Mouse (Mus musculus) megakaryocyte-erythroid progenitor cell, adult 5-6 weeks (primary cell): ENCODE data around the gene Sf3b3. TPM values are rescaled to one million over a fixed set of nuclear protein-coding genes. Genes with fewer than 3 reads are reported as not detected.

ENCODE experiments used
- ATAC-seq: replicated peaks from 2 replicates; pipeline ENCODE4 v1.8.0; 2016; ENCODE audit warnings: mild to moderate bottlenecking, inconsistent platforms; ENCODE audit not compliant: severe bottlenecking, poor library complexity, low FRiP score, low TSS enrichment
- total RNA-seq, 2 experiments: library from RNA; stranded (forward) in 1 of 2; stranded (reverse) in 1 of 2; fragments of 200-1000, 215-1000 nt in 1 of 2; fragments of >200 nt in 1 of 2; fragmentation: Nextera tagmentation in 1 of 2; gene quantifications; 2 replicates each; pipeline ENCODE4 v1.2.3; 2014 to 2017

Gene Sf3b3
- total RNA-seq, 2 experiments from 2014 or later, result 171 to 223 TPM

GRCm38 (mm10) chr8:110786501-110786900, 60.1 kb downstream of the Sf3b3 start:
- peak; percentile 60; the same call in 1 of the 2 replicates for ATAC-seq

GRCm38 (mm10) chr8:110785366-110785765, 61.2 kb downstream of the Sf3b3 start:
- no peak for ATAC-seq

GRCm38 (mm10) chr8:110779924-110780718, 66.5 kb downstream of the Sf3b3 start:
- no peak for ATAC-seq

- ATAC-seq, result no peak
Measured at GRCm38 (mm10) chr8:110776335-110776734, 70.3 kb downstream of the Sf3b3 start.

GRCm38 (mm10) chr8:110775721-110776120, 70.9 kb downstream of the Sf3b3 start:
- ATAC-seq, result no peak

- ATAC-seq, result no peak
Measured at GRCm38 (mm10) chr8:110775316-110775715, 71.3 kb downstream of the Sf3b3 start.

- ATAC-seq, result no peak
Measured at GRCm38 (mm10) chr8:110774725-110775124, 71.9 kb downstream of the Sf3b3 start.

GRCm38 (mm10) chr8:110774047-110774446, 72.5 kb downstream of the Sf3b3 start:
- no peak for ATAC-seq

- ATAC-seq, result no peak
Measured at GRCm38 (mm10) chr8:110772452-110772851, 74.1 kb downstream of the Sf3b3 start.

- ATAC-seq, result no peak
Measured at GRCm38 (mm10) chr8:110767261-110767660, 79.3 kb downstream of the Sf3b3 start.

GRCm38 (mm10) chr8:110764671-110765070, 81.9 kb downstream of the Sf3b3 start:
- no peak for ATAC-seq

- ATAC-seq, result no peak
Measured at GRCm38 (mm10) chr8:110761988-110762387, 84.6 kb downstream of the Sf3b3 start.

- ATAC-seq, result no peak
Measured at GRCm38 (mm10) chr8:110761185-110761584, 85.4 kb downstream of the Sf3b3 start.

GRCm38 (mm10) chr8:110760280-110760940, 86.2 kb downstream of the Sf3b3 start:
- ATAC-seq, result no peak

Other genes starting within 250 kb of the Sf3b3 start
- 50.2 and 53.9 TPM in 2 replicates for gene Vac14, start 228.2 kb downstream of the Sf3b3 start, total RNA-seq (2014; fragmentation: Nextera tagmentation)
- 19.8 and 23.7 TPM in 2 replicates for gene Vac14, start 228.2 kb downstream of the Sf3b3 start, total RNA-seq (2017)
- gene Mtss1l, start 125.3 kb downstream of the Sf3b3 start, total RNA-seq (2014; fragmentation: Nextera tagmentation), result 0.54 TPM in 1 of 2 replicates, not detected in the other
- 0.52 and 0.53 TPM in 2 replicates for gene Mtss1l, start 125.3 kb downstream of the Sf3b3 start, total RNA-seq (2017)
- gene Il34, start 40.9 kb downstream of the Sf3b3 start, total RNA-seq (2014; fragmentation: Nextera tagmentation), result not detected in 2 replicates
- gene Il34, start 40.9 kb downstream of the Sf3b3 start, total RNA-seq (2017), result not detected in 2 replicates
- gene Cog4, start 187 bp downstream of the Sf3b3 start, total RNA-seq (2014; fragmentation: Nextera tagmentation), result 37.0 and 48.7 TPM in 2 replicates
- gene Cog4, start 187 bp downstream of the Sf3b3 start, total RNA-seq (2017), result 20.6 and 26.1 TPM in 2 replicates
- 5.1 and 10.8 TPM in 2 replicates for gene Fuk, start 55.7 kb upstream of the Sf3b3 start, total RNA-seq (2014; fragmentation: Nextera tagmentation)
- gene Fuk, start 55.7 kb upstream of the Sf3b3 start, total RNA-seq (2017), result 2.1 and 2.9 TPM in 2 replicates
- gene St3gal2, start 73.1 kb upstream of the Sf3b3 start, total RNA-seq (2014; fragmentation: Nextera tagmentation), result 12.5 and 13.1 TPM in 2 replicates
- gene St3gal2, start 73.1 kb upstream of the Sf3b3 start, total RNA-seq (2017), result 2.0 and 17.0 TPM in 2 replicates
- gene Ddx19a, start 151.0 kb upstream of the Sf3b3 start, total RNA-seq (2014; fragmentation: Nextera tagmentation), result 81.6 and 89.6 TPM in 2 replicates
- 55.9 and 74.1 TPM in 2 replicates for gene Ddx19a, start 151.0 kb upstream of the Sf3b3 start, total RNA-seq (2017)
- gene Ddx19b, start 185.0 kb upstream of the Sf3b3 start, total RNA-seq (2014; fragmentation: Nextera tagmentation), result 7.0 and 8.3 TPM in 2 replicates
- gene Ddx19b, start 185.0 kb upstream of the Sf3b3 start, total RNA-seq (2017), result 10.9 and 15.5 TPM in 2 replicates
- 49.3 and 51.4 TPM in 2 replicates for gene Aars, start 186.4 kb upstream of the Sf3b3 start, total RNA-seq (2014; fragmentation: Nextera tagmentation)
- 55.4 and 73.2 TPM in 2 replicates for gene Aars, start 186.4 kb upstream of the Sf3b3 start, total RNA-seq (2017)
- 7.6 and 11.2 TPM in 2 replicates for gene Exosc6, start 209.6 kb upstream of the Sf3b3 start, total RNA-seq (2014; fragmentation: Nextera tagmentation)
- gene Exosc6, start 209.6 kb upstream of the Sf3b3 start, total RNA-seq (2017), result 24.2 and 30.5 TPM in 2 replicates
- not detected in 2 replicates for gene Clec18a, start 245.6 kb upstream of the Sf3b3 start, total RNA-seq (2014; fragmentation: Nextera tagmentation)
- gene Clec18a, start 245.6 kb upstream of the Sf3b3 start, total RNA-seq (2017), result not detected in 2 replicates
- 11.4 and 12.2 TPM in 2 replicates for gene Pdpr, start 247.8 kb upstream of the Sf3b3 start, total RNA-seq (2014; fragmentation: Nextera tagmentation)
- 13.9 and 18.6 TPM in 2 replicates for gene Pdpr, start 247.8 kb upstream of the Sf3b3 start, total RNA-seq (2017)